Mouse (Mus musculus): ENCODE measurements at regions not wholly inside any gene's neighbourhood (a gene's known extent, or its start where the extent isn't known, plus 50 kb on each side); places are given as distances from the start of the nearest gene placed in this dataset.

DNA sequence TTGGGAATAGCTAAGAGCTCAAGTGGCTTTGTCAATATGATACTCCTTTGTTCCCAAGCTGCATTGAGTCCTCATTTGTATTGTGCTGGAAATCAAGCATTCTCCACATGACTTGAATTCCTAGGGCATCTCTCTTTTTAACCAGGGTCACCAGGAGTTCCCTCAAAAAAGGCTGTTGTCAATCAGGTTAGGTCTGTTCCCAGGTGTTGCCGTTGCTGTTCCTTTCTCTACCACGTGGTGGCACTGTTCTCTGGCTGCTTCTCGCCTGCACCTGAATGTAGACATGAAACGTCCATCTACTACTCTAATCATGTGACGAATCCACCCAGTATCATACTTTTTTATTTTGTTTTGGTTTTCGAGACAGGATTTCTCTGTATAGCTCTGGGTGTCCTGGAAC, 118.3 kb downstream of the S1pr1 start:
- DNase-seq (ENCODE audit: low read depth) = no peak

DNA sequence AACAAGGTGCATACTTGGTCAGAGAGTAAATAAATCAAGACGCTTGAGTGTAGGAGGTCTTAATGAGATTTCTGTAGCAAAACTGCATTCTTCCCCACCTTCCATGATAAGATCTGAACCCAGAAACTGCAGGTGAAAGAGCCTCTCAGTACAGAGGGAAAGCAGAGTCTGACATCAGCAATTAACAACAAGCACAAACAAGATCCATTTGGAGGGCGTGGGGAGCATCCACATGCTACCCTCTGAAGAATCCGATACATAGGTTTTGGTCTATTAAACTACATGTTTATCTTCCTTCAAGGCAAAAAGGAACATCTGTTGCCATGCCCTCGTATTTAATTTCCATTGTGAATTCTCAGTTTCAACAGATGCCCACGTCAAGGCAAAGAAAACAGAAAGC, 124.2 kb downstream of the S1pr1 start:
- DNase-seq (ENCODE audit: low read depth) = no peak

DNA sequence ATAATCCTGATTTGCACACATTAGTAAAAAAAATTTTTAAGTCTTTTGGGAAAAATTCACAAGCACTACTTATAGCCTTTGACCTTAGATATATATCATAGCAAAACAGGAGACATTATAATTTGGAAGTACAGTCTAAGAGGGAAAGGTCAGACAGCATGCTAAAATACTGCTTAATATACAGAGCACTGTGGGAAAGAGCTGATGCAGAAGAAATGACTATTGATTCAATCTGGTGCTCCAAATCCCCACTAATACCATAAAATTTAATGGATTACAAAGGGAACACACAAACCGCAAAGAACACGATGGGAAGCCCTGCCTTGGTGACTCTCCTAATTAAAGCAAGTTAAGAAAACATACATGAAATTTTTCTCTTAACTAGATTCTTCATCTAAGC, 126.3 kb downstream of the S1pr1 start:
- no peak for DNase-seq (ENCODE audit: low read depth)

DNA sequence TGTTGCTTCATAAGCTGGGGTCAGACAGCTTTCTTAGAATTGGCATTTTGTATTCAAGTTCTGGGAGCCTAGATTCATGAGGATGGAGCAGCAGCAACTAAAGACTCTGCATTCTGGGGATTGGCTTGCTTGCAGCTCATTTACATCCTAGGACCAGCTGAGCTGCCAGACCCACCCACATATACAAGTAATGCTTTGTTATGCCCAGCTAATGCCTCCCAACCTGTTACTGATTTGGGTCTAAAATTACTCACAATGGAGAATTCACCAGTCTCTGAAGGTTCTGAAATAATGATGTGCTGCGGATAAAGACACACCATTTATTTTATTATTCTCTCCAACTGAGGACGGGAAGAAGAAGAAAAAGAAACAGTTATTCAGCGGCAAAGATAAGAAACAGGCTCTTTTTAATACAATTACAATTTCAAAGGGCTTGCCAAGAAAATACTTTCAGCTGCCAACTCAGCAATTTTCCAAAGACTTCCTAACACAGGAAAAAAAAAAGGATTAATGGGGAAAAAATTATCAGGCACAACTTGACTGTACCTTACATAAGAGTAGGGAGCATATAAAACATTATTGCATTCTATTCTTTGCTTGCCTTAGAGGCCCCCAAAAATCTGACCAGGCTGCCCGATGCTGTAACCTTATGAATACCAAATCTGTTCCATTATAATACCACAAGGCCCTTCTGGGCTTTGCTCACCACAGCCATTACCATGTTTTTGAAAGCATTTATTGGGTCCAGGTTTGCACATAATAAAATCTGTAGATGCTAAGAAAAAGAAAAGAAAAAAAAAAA, 134.5 kb downstream of the S1pr1 start:
- no peak for DNase-seq (ENCODE audit: low read depth)

DNA sequence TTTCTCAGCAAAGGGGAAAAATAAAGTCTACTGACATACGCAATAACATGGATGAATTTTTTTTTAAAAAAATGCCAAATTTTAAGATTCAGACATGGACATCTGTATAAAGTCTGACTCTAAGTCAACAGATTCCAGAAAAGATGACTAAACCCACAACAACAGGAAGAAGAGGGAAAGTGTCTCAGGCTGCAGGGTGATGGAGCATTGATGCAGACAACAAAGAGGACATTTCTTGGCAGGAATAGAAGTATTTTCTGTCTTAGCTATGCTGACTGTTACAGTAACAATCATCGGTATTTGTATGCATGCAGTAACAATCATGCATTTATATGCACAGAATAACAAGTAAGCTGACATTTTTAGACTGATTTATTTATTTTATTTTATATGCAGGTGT, 139.5 kb downstream of the S1pr1 start:
- DNase-seq (ENCODE audit: low read depth) = no peak

DNA sequence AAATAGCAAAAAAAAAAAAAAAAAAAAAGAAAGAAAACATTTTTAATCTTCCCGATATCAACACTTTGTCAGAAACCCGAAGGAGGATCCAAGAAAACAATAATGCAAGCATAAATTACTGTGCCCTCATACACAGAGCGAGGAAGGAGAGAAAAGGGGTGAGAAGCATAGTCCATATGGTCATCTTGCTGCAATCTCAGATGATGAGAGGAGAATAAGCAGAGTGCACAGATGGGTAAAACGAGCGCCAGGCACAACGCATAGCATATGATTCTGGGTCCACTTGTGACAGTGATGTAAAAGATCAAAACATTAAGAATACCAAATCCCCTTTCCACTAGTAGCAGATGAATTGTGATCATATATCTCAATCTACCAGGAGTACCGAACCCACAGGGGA, 152.1 kb downstream of the S1pr1 start:
- no peak for DNase-seq (ENCODE audit: low read depth)

DNA sequence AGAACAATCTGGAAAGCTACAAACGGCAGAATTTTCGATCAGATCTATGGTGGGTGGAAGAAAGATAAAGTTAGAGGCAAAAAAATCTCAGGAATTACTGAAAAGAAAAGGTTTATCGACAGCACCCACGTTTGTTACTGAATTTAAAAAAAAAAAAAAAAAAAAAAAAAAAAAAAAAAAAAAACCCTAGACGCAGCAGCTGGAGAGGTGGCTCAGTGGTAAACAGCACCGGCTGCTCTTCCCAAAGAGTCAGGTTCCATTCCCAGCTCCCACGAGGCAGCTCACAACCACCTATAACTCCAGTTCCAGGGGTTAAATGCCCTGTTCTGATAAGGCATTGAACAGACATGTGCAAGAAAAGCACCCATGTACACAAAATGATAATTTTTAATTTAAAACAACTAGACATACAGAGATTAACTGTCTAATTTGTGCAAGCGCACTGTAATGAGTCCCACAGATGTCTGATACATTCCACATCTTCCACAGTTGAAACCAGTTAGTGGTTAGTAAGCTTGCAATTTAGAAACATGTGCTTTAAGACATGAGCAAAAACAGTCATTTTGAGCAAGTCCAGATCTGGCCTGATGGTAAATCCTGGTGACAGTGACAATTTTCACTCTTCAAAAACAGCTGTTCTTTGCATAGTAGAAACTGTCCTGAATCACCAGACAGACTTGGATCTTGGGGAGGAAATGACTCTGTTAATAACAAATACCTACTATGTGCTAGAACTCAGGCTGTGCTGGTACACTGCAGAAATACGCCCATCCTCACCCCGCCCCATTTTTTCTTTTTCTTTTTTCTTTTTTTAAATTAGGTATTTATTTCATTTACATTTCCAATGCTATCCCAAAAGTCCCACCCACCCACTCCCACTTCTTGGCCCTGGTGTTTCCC, 159.8 kb downstream of the S1pr1 start:
- DNase-seq (ENCODE audit: low read depth) = no peak

DNA sequence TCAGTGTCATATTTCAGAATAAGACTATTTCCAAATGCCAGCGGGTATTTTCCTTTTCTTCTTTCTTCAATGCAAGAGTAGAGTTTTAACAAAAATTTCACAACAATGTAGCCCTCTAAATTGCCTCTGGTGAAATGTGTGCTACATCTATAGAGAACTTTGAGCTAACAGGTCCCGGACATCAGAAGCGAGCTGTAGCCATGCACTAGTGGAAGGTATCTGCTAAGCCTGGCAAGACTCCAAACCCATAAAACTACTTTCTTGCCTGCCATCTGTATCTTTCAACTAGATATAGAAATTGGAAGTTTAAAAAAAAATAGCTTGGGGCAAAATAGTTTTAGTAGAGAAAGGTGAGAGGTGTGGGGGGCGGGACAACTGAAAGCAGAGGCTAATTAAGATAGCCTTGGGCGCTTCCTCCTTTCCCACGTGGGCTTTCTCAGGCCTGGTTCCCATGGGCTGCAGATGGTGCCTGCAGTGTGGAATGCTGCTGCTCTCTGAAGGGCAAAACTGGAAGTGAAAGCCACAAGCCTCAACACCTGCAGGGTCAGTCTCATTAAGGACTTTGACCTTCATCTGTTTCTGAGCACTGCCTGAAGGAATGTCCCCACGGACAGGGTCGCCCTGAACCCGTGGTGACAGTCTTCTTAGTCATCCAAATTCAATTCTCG, 160.9 kb downstream of the S1pr1 start:
- DNase-seq (ENCODE audit: low read depth) = no peak

DNA sequence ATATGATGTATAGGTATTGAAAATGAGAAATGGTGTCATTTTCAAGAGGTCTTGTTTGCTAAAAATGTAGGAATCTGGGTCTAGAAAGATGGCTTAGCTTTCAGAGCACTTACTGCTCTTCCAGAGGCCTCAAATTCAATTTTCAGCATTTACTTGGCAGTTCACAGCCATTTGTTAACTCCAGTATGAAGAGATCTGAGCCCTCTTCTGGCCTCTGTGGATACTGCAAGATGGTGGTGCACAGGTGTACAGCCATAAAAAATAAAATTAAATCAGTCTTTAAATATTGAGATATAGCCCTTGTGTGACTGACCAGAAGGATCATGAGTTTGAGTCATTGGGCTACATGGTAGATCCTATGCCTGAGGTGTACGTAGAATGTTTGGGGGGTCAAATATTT, 173.1 kb downstream of the S1pr1 start:
- DNase-seq (ENCODE audit: low read depth) = no peak

DNA sequence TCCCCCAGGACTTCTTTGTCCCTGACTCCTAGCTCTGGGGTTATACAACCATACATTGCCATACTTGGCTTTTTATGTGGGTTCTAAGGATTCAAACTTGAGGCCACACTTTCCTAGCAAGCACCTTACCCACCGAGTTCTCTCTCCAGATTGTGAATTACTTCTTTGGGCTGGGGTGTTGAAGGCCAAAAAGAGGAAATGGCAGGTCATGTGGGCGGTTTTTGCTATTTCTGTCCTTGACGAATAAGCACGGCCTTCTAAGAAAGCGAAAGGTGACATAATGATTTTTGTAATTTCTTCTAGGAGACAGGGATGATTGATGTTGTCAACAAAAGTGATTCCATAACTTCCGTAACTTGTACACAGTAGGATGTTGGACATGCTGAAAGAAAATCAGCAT, 176.5 kb downstream of the S1pr1 start:
- no peak for DNase-seq (ENCODE audit: low read depth)

DNA sequence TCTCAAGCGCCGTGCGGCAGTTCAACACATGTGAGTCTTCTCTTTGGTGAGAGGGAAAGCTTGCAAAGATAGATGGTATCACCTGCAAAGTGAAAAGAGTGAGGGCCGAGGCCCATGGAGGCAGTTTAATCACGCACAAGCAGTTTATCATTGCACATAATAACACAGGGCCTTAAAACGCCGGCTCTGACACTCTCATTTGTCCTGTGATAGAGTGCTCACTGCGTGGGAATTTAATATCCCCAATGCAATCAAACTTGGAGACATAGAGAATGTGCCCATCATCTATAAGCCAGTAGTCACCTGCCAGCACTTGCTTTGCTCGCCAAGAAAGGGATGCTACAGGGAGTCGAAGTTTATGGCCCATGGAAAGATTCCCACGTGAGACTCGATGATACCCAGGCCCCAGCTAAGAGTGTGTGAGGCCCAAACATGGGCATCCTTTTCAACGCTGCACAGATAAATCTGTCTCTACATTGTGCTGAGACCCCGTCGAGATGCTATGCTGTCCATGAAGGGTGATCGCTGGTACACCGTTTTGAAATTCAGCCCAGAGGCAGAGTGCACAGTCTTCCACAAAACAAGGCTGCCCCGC, 182.6 kb downstream of the S1pr1 start:
- no peak for DNase-seq (ENCODE audit: low read depth)

DNA sequence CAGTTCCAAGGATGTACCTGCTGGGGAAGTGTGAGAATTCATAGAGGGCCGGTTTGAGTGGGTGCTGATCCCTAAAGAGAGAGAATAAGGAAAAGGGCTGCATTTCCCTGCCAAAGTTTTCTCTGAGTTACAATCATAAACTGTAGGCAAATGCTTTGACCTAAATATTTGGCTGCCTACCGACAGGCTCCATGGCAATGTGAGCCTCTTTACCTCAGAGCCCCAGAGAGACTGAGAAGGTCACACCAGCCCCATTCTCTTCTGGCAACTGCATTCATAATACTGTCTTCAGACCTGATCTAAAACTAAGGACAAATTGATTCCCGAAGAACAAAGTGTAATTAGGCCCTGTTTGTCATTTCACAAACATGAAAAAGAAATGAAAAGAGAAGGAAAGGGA, 184.4 kb downstream of the S1pr1 start:
- DNase-seq (ENCODE audit: low read depth) = no peak

DNA sequence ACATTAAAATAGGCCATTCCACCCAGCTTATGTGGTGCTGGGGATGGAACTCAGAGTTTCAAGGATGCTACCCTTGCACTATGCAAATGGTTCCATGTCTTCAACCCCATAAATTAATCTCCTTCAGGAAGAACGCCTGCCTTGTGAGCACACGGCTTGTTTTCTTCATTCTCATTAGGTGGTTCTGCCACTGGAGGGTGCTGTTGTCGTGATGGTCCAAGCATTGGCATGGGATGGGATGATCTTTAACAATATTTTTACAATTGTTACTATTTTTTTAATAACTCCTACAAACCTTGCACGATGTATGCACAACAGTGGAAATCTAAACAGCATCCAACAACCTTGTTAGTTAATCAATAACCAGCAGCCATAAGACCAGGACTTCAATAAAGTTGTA, 185.0 kb downstream of the S1pr1 start:
- DNase-seq (ENCODE audit: low read depth) = no peak

DNA sequence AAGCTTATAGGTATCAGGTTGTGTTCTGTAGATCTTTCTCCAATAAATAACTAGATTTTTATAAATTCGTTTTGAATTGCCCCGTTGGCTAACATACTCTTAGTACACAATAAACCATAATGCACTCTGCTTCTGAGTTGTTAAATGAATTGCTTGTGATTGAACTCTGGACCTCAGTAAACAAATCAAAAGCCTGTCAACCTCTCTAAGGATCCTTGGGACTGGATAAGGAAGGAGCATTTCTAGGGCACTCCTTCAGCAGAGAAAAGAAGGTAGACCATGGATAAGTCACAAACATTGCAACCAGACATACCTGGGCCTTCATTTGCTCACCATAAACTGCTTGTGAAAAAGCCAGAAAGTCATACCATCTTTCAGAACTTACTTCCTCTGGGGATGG, 191.4 kb downstream of the S1pr1 start:
- no peak for DNase-seq (ENCODE audit: low read depth)

DNA sequence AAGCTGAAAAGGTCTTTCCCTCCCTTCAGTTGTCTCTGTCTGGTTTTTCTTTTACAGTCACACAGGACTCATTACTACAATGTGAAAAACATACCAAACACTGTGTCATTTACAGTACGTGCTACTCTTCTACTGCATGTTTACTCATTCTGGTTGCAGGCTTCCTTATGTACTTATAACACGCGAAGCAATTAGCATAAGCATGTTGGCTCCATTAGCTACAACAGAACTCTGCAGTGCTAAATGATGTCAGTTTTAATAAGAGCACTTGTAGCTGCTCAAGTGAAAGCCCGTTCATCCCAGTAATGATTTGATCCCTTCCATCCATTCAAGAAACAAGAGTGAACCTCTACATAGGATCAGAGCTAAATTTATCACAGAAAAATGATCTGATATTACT, 199.2 kb downstream of the S1pr1 start:
- DNase-seq (ENCODE audit: low read depth) = no peak

DNA sequence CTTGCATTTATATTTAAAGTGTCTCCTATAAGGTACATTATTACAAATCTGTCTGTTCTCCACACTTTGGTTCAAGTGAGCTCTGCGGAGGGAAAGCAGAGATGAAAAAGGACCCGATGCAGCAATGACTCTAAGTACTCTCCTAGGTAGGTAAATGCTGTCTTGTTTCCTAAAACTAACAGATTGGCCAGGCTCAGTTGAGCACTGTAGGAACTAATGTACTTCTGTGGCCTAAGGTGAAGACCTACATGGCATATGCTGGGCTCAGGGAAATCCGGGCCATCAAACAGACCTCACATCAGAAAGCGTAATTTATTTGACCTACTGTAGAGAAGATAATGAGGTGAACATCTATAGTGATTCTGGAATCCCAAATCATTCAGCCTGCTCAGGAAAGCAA, 205.2 kb downstream of the S1pr1 start:
- no peak for DNase-seq (ENCODE audit: low read depth)

DNA sequence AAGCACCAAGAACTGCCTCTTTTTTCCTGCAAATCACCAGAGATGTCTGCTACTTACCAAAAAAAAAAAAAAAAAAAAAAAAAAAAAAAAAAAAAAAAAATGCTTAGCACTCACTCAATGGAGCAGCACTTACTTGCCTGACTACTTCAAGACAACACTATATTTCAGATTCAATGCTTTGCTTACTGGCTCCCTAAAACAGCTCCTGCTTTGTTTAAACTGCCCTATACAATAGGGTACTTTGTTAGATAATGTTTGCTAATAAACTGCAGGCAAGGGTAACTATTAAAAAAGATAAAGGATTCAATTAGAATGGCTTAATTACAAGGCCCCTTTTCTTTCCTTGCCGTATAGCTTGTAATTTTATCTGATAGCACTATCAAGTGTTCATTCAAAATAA, 217.5 kb downstream of the S1pr1 start:
- DNase-seq (ENCODE audit: low read depth) = no peak

DNA sequence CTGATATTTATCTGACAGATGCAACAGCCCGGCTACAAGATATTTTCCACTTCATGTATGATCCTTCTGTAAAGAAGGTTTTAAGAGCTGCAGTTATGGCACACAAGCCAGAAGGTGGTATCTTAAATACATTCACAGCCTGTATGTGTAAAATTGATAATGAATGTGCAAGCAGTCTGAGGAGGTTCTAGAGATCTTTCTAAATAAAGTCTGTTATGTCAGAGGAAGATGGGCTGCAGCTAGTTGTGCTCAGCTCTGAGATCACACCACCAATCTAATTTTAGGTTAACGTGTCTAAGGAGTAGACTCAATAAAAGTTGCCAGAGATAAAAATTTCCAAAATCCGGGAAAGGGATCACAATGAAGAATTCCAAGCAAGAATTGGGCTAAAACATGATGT, 218.8 kb downstream of the S1pr1 start:
- DNase-seq (ENCODE audit: low read depth) = no peak

DNA sequence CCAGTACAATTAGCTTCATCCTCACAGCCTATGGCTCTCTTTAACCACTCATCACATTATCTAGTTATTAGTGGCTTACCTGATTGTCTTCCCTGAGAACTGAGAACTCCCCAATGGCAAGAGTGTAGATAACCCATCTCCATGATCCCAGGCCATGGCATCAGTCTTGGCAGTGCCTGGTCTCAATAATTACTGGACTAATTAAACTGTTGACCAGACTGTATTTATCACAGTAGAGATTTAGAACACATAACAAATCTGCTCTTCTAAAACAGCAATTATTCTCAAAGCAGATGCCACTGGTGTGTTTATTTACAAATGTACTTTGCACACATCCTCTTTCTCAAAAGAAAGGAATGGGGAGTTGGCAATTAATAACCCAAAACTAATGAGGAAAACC, 219.2 kb downstream of the S1pr1 start:
- no peak for DNase-seq (ENCODE audit: low read depth)

DNA sequence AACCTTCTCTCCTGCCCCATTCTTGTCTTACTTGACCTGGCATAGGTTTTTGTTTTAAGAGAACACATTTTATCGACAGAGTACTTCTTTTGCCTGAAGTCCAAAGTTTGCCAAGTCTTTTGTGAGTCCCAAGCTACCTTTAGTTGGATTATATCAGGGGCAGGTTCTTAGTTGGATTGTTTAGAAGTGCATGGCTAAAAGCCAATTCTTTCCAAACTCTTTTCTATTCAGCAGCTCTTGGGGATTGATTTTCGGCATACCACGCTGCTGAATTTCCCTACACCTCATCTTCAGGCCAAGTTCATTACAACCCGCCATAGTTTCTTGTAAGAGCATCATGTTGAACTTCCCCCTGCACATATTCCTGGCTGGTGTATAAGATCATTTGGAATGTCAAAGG, 245.9 kb downstream of the S1pr1 start:
- DNase-seq (ENCODE audit: low read depth) = no peak

DNA sequence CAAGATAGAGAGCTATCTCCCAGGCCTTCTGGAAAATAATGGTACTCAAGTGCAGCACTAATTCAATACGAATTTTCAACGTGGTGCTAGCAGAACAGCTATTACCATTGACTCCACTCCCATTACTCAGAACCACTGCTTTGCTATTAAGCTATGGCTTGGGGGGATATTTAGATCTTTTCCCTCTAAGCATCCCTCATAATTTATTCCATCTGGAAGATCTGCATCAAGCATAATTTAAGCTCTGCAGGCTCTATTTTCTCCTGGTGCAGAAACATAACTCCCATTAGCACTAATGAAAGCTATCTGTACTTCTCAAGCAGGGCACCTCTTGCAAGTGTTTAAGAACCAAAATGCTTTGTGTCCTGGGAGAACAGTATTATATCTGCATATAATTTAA, 247.0 kb downstream of the S1pr1 start:
- no peak for DNase-seq (ENCODE audit: low read depth)

DNA sequence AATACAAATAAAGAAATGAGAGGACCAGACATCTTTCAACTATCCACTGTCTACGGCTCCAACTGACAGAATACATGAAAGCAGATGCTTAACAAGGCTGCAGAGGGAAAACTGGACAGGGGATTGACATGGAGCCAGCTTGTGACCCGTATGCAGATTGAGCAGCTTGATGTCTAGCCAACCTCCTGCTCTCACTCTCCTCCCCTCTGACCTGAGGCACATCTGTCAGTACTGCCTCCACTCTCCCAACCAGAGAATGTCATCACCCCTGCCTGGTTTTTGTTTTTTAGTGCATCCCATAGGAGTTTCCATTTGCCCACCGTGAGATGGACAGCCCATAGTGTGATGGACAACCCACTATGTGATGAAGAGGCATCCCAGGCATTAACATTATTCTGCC, 252.2 kb downstream of the S1pr1 start:
- DNase-seq (ENCODE audit: low read depth) = no peak
